Mouse (Mus musculus): Measurements from ENCODE around the gene Zswim8.
"Not testable (repeated sequence)": the region's sequence is repeated elsewhere in the genome, so short reads cannot be mapped to it uniquely, and the experiment has no call there.

Gene Zswim8

GRCm38 (mm10) chr14:20694185-20694883, 13.0 kb upstream of the Zswim8 start:
- DNase-seq: no peak

DNA sequence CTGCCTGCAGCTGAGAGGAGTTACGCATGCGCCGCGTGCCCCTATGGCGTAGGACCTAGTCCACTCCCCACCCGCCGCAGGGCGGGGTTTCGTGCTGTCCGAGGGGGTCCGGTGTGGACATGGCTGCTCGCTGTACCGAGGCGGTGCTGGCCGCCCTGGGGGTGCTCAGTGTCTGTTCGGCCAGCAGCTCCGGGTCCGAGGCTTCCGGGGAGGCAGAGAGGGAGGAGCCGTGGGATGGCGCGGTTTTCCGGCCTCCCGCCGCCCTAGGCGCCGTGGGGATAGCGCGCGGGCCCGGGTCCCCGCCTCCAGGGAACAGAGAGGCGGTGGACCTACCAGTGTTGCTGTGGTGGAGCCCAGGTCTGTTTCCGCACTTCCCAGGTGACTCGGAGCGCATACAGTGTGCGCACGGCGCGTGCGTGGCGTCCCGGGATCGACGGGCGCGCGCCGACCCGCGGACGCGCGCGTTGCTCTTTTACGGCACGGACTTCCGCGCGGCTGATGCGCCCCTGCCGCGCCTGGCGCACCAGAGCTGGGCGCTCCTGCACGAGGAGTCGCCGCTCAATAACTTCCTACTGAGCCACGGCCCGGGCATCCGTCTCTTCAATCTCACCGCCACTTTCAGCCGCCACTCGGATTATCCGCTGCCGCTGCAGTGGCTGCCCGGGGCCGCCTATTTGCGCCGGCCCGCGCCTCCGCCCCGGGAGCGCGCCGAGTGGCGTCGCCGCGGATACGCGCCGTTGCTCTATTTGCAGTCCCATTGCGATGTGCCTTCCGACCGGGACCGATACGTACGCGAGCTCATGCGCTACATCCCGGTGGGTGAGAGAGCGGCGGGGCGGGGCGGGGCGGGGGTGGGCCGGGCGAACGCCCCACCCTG, 12.2 kb upstream of the Zswim8 start, which contains the start of gene Fut11:
Gene Fut11 (plus strand): TSS at position 85 of the 877 bp plus-strand sequence.
- DNase-seq: peak; percentile 94

- peak; percentile 33 for DNase-seq
These were observed 11.4 kb upstream of the Zswim8 start for GRCm38 (mm10) chr14:20695761-20696520.

GRCm38 (mm10) chr14:20696986-20697385, 10.4 kb upstream of the Zswim8 start:
- peak; percentile 76 for DNase-seq

GRCm38 (mm10) chr14:20698515-20698914, 8.8 kb upstream of the Zswim8 start:
- DNase-seq: no peak

GRCm38 (mm10) chr14:20700362-20700761, 7.0 kb upstream of the Zswim8 start:
- no peak for DNase-seq

GRCm38 (mm10) chr14:20701554-20701953, 5.8 kb upstream of the Zswim8 start:
- DNase-seq: no peak

- no peak for DNase-seq
These were observed 5.1 kb upstream of the Zswim8 start for GRCm38 (mm10) chr14:20702096-20702740.

GRCm38 (mm10) chr14:20702741-20703381, 4.5 kb upstream of the Zswim8 start, which contains the start of gene Chchd1:
Gene Chchd1 (plus strand): TSS chr14:20703006.
- peak; percentile 95 for DNase-seq

DNA sequence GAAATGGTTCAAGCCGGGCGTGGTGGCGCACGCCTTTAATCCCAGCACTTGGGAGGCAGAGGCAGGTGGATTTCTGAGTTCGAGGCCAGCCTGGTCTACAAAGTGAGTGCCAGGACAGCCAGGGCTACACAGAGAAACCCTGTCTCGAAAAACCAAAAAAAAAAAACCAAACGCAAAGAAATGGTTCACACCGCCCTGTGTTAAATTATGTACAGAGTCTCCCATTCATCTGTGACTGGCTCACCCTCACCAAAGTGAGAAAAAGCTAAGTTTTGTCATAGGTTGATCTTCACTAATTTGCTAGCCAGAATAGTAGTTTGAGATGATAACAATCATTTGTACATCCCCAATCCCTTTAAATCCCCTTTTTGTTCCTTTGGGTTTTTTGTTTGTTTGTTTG, 3.9 kb upstream of the Zswim8 start:
- DNase-seq: not testable (repeated sequence)

- no peak for DNase-seq
These were observed 887 bp downstream of the Zswim8 start for GRCm38 (mm10) chr14:20708239-20708638.

GRCm38 (mm10) chr14:20713832-20714231, 6.5 kb downstream of the Zswim8 start:
- no peak for DNase-seq

GRCm38 (mm10) chr14:20718443-20718842, 11.1 kb downstream of the Zswim8 start:
- no peak for DNase-seq

GRCm38 (mm10) chr14:20719767-20720166, 12.4 kb downstream of the Zswim8 start:
- no peak for DNase-seq

GRCm38 (mm10) chr14:20721371-20721770, 14.0 kb downstream of the Zswim8 start:
- no peak for DNase-seq

DNA sequence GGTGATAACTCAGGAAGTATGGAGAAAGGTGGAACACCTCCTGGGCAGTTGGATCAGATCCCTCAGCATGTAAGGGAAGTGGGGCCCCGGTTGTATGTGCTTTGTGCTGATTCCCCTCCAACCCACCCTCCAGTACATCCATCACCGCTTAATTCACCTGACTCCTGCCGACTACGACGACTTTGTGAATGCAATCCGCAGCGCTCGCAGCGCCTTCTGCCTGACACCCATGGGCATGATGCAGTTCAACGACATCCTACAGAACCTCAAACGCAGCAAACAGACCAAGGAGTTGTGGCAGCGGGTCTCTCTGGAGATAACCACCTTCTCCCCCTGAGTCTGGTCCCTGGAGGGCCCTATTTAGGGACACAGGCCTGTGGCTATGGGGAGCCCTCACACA, 15.7 kb downstream of the Zswim8 start:
- no peak for DNase-seq

GRCm38 (mm10) chr14:20724043-20724442, 16.7 kb downstream of the Zswim8 start:
- DNase-seq: peak; percentile 85

- DNase-seq: no peak
These were observed 18.4 kb downstream of the Zswim8 start for GRCm38 (mm10) chr14:20725660-20726339.

- no peak for DNase-seq
These were observed 22.5 kb downstream of the Zswim8 start for GRCm38 (mm10) chr14:20729871-20730270.

DNA sequence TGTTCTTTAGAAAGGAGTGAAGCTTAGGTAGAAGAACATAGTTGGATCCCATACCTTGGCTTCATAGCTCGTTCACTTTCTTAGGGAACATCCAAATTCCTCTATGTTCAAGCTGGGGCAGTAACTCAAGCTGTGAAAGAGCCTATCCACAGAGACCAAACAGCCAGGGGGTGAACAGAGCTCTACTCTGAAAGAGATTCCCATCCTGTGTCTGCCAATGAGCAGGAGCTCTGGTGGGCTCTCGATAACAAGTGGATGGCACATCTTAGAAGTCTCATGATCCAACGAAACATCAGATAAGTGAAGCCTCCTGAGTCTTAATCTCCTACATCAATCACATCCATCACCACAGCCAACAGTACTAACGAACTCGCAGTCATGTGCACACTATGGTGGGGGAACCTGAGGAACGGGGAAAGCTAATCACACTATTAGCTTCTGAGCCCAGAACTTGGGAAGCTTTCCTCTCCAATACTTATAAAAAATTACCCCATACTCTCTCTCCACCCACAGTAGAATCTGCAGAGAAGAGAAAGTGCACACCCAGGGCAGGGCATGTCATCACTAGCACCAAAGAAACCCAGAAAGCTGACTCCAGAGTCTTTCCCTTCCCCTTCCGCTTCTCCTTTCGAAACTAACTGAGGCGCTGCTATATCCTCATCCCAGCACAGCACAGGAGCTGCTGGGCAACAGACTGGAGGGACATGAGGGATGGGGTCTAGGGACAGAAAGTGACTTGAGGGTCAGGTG, 23.7 kb downstream of the Zswim8 start:
- no peak for DNase-seq
